Mouse (Mus musculus) megakaryocyte progenitor cell, adult 5-6 weeks (primary cell): ENCODE data around the gene Tmem37. TPM values are rescaled to one million over a fixed set of nuclear protein-coding genes. Genes with fewer than 3 reads are reported as not detected.

Experiments used
- ATAC-seq: replicated peaks from 2 replicates; pipeline ENCODE4 v1.8.0; 2016; ENCODE audit warnings: mild to moderate bottlenecking, moderate TSS enrichment, inconsistent platforms; ENCODE audit not compliant: poor library complexity
- total RNA-seq, 2 experiments: library from RNA; stranded (forward) in 1 of 2; stranded (reverse) in 1 of 2; fragments of 157-497, 149-512 nt in 1 of 2; fragments of 200-1000 nt in 1 of 2; gene quantifications; 2 replicates each; pipeline versions ENCODE4 v1.2.3 to v1.2.4; 2015 to 2017

The Tmem37 gene
- total RNA-seq, 2 experiments from 2014 or later, result 0.12 to 0.46 TPM

- ATAC-seq, result peak; percentile 54
Measured at GRCm38 (mm10) chr1:120094920-120095319, 21.0 kb upstream of the Tmem37 start.

- peak; percentile 90 for ATAC-seq
Measured at GRCm38 (mm10) chr1:120093482-120094134, 19.7 kb upstream of the Tmem37 start.

DNA sequence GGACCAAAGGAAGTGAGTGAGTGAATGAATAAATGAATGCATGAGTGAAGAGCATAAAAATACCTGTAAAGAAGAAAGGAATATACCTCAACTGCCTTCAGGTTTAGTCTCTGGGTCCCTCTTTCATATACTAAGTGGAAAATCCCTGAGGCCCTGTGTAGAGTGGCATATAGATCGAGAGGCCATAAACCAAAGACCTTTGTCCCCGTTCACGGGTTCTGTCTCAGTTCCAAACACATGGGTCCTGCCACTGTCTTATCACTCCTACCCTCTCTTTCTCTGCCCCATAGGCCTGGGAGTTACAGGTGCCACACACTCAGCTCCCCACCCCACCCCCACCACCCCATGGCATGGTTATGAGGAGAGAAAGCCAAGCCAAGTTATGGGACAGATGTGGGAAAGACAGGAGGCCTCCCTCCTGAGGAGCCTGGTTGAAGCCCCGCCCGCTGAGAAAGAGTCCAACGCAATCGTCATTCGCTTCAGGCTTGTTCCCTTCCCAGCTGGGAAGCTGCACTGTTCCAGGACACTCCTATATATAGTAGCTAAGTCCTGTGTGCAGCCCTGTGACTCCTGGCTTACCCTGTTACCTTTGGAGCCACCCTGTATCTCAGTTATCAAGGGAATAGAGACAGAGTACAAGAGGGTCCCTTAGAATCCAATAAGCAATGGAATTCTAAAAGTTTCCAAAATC is 17.2 kb upstream of the Tmem37 start:
- ATAC-seq, result no peak

- no peak for ATAC-seq
Measured at GRCm38 (mm10) chr1:120089180-120089579, 15.3 kb upstream of the Tmem37 start.

DNA sequence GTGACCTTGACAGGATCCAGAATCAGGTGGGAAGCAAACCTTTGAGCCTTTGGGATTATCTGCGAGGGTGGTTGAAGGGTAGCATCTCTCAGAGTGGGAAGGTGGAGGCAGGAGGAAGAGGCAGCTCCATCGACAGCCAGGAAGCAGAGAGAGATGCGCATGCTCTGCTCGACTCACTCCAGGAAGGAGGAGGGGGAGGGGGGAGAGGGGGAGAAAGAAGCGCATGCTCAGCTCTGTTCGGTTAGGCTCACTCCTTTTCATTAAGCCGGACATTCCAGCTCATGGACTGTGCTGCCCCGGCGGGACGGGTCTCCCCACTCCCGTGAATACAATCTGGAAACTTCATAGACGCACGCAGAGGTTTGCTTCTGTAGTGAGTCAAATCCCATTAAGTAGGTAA is 12.8 kb upstream of the Tmem37 start:
- no peak for ATAC-seq

GRCm38 (mm10) chr1:120085696-120086095 is 11.8 kb upstream of the Tmem37 start:
- no peak; the same call in 1 of the 2 replicates for ATAC-seq

DNA sequence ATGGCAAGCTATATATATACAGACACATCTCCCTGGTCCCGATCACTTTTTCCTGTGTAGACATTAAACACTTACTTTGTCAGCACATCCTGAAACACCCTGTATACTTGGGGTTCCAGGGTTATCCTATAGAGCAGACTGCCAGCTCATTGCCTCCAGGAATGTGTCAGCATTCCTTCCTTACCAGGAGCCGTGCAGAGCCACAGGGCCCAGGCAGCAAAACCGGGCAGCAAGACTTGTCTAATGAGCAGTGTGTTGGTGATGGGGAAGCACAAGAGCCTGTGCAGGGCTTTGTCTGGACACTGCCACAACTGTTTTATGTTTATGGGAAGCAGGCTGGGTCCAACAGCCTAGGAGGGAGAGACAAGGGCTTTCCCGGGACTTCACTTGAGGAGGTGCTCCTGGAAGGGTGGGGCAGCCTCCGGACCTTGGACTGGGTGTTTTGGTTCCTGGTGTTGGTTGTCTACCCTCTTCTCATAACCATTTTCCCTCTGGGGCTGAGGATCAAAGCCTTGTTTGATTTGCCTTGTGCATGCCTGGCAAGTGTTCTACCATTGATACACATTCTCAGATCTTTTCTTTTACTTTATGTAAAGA is 10.1 kb upstream of the Tmem37 start:
- no peak for ATAC-seq

DNA sequence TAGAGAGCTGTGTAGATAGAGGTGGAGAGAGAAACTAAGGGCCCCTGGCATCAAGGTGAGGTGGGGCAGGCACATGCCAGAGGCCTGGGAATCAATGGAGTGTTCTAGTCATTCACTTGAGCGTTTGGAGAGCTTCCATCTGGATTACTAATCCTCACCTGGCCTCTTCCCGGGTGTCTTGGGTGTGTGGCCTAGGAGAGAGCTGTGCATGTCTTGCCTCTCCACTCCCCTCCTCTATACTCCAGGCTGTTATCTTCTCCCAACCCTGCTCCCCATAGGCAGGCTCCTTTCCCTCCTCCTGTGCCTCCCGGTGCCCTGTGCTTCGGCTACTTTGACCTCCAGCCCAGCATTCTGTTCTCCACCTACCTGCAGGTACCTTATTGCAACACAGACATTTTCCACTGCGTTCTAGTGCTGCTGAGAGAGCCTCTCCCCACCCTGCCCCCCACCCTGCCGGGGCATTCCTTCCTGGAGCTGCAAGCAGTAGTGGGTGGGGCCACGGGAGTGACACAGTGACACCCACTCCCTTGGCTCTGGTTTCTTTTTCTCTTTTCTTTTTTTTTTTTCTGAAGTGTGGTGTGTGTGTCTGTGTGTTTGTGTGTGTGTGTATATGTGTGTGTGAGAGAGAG is 9.2 kb upstream of the Tmem37 start:
- ATAC-seq, result no peak

DNA sequence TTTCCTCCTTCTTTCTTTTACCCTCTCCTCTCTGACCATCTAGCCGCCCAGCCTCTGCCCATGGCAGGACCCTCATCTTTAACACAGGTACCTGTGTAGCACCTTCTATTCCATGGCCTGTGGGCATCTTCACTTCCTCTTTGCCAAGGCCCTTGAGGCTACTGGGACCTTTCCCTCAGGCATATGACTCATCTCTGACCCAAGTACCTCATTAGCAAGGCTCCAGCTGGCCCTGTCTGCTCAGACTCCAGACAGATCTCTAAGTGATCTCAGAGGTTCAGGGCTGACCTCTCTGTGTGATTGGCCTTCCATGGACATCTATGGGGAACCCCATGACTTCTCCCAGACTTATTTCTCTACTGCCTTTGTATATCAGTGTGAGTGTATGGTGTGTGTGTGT is 6.8 kb upstream of the Tmem37 start:
- ATAC-seq, result peak; percentile 61

DNA sequence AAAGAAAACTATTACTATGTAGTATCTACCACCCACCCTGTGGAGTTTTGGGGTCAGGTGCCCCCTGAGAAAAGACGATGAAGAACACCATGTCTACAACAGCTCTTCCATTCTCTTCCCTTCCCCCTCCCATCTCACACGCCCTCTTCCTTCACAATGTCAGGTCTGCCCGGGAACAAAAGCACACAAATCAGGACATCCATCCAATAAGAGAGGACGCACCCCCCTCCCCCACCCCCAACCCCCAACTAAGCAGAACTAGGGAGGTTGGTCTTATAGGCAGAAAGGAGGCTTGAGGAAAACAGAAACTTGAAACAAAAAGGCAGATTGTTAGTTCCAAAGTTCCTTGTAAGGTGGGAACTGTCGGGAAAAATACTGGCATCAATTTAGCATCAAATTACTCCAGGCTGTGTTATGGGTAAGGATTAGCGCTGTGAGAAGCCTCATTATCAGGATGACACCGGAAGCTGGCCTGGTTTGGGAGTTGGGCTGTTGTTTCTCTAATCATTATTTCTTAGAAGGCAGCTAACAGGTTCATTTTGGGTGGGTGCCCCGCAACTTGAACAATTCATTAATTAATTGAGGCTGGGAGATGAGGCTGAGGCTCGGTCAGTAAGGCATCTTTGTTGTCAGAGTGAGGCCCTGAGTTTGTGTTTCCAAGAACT is 4.0 kb upstream of the Tmem37 start:
- no peak for ATAC-seq

GRCm38 (mm10) chr1:120075507-120075906 is 1.6 kb upstream of the Tmem37 start:
- ATAC-seq, result peak; percentile 69

DNA sequence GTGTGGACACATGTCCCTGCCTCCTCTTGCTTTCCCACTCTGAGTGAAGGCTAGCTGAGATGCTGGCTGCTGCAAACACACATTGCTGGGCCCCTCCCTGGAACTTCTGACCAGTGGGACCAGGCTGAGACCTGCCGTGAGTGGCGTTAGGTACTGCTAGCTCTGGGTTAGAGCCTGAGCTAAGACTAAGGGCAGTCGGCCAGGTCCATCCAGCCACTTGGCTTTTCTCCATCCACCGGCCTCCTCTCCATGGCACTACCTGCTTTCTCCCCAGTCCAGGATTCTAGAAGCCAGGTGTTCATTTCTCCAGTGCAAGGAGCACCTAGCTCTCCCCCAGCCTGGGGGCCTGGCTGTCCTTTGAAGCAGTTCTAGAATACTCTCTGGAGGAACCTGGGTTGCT is 1.1 kb upstream of the Tmem37 start:
- ATAC-seq, result no peak

DNA sequence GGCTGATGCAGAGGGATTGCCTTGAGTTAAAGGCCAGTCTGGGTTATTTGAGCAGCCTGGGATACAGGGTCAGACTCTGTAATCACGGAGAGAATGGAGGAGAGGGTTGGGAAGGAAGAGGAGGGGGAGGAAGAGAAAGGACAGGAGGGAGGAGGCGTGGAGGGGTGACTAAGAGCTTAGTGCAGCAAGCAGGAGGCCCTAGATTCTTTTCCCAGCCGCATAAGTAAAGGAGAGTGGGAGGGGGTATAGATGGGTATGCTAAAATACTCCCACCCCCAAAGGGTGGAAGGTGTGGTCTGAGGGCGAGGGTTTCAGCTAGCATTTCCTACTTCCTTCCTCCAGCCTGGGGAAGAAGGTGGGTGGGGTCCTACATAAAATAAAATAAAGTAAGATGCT is 431 bp upstream of the Tmem37 start:
- ATAC-seq, result no peak

GRCm38 (mm10) chr1:120072900-120073299 is 974 bp downstream of the Tmem37 start:
- ATAC-seq, result no peak

- no peak for ATAC-seq
Measured at GRCm38 (mm10) chr1:120071133-120071532, 2.7 kb downstream of the Tmem37 start.

GRCm38 (mm10) chr1:120070168-120070567 is 3.7 kb downstream of the Tmem37 start:
- no peak for ATAC-seq

- ATAC-seq, result no peak
Measured at GRCm38 (mm10) chr1:120069120-120069519, 4.8 kb downstream of the Tmem37 start.

DNA sequence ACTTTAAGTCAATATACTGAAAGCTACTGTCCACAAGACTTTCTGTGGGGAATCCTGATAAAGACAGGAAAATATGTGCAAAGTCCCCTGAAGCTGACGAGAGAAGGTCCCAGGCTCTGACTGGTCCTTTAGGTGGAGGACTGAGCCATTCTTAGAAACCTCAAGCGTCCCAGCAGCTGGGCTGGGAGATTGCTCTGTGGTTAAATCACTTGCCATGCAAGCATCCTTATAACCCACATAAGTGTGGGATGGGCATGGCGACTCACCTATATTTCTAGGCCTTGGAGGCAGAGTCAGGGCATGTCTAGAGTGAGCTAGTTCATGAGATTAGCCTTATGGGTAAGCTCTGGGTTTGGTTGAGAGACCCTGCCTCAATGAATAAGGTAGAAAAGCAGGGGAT is 7.2 kb downstream of the Tmem37 start:
- ATAC-seq, result no peak

- ATAC-seq, result no peak
Measured at GRCm38 (mm10) chr1:120066159-120066558, 7.7 kb downstream of the Tmem37 start.

GRCm38 (mm10) chr1:120064036-120064682 is 9.7 kb downstream of the Tmem37 start:
- no peak for ATAC-seq

GRCm38 (mm10) chr1:120062231-120062630 is 11.6 kb downstream of the Tmem37 start:
- no peak for ATAC-seq
